ENCODE assay signal across 8 mouse cellular contexts in genomic region chr10:25268476-25269351, GRCm38 (mm10). TPM values are rescaled to one million over a fixed set of nuclear protein-coding genes. Genes with fewer than 3 reads are reported as not detected.
A peak's percentile ranks its signal among the peaks of the same experiment; 100 is the strongest.
DNase-seq lines count a peak whose midpoint lies in the region; ATAC-seq and TF ChIP-seq lines count a peak whose summit lies in the region.

No protein-coding gene starts in this region.

- H3K27me3 ChIP-seq in kidney, postnatal 0 days (ENCODE audit: insufficient read depth, low read length): no peaks in the 10 kb centered on the region
- H3K27me3 ChIP-seq in midbrain, embryonic 14.5 days (ENCODE audit: control insufficient read depth, insufficient read depth, low read length): no peaks in the 10 kb centered on the region

- no peak overlapping the region for H3K4me3 ChIP-seq in kidney, postnatal 0 days (replicated peaks; ENCODE audit: low read depth, low read length)
- no peak overlapping the region for H3K4me3 ChIP-seq in midbrain, embryonic 14.5 days (replicated peaks; ENCODE audit: low read depth, low read length)

- no peak overlapping the region for H3K4me2 ChIP-seq in kidney, postnatal 0 days (ENCODE audit: low read length)
- no peak overlapping the region for H3K4me2 ChIP-seq in midbrain, embryonic 14.5 days (ENCODE audit: low read length)

- no peak overlapping the region for H3K9ac ChIP-seq in kidney, postnatal 0 days (ENCODE audit: low read depth, low read length)
- no peak overlapping the region for H3K9ac ChIP-seq in midbrain, embryonic 14.5 days (replicated peaks; ENCODE audit: low read length)

- H3K36me3 ChIP-seq in kidney, postnatal 0 days (ENCODE audit: insufficient read depth, low read length): no peaks in the 10 kb centered on the region; the same call in 1 of the 2 replicates
- H3K36me3 ChIP-seq in midbrain, embryonic 14.5 days (ENCODE audit: control insufficient read depth, insufficient read depth, low read length): no peaks in the 10 kb centered on the region

- ATAC-seq in kidney, postnatal 0 days (replicated peaks; ENCODE audit: low FRiP score, low read depth): peak; percentile 76
- peak; percentile 76 for ATAC-seq in midbrain, embryonic 14.5 days (ENCODE audit: low FRiP score, low TSS enrichment)

- no peak overlapping the region for H3K27ac ChIP-seq in kidney, postnatal 0 days
- H3K27ac ChIP-seq in midbrain, embryonic 14.5 days (replicated peaks; ENCODE audit: low read depth, low read length): no peak overlapping the region

- 50% methylated on average over 18 of the region's 18 CpGs for WGBS in kidney, postnatal 0 days
- 56% methylated on average over 18 of the region's 18 CpGs for WGBS in midbrain, embryonic 14.5 days

- DNase-seq in adrenal gland, adult 2 months: peak; percentile 42
- no peak for DNase-seq in adrenal gland, postnatal 4 days (ENCODE audit: low spot score in 2 of 2)
- peak; percentile 43 to 69 for DNase-seq in spleen, postnatal 36 days (ENCODE audit: low spot score in 2 of 2)
- DNase-seq in spleen, adult 18-20 months: no peak
- peak; percentile 50 to 71 for DNase-seq in heart, adult 9 months (ENCODE audit: low spot score in 2 of 2)
- peak; percentile 94 for DNase-seq in kidney, postnatal 0 days (ENCODE audit: low spot score)
- DNase-seq in midbrain, embryonic 14.5 days: peak; percentile 89
- no peak for DNase-seq in right cerebral cortex, postnatal 4 days

- H3K4me1 ChIP-seq in kidney, postnatal 0 days (replicated peaks; ENCODE audit: insufficient read depth, low read length): no peaks in the 10 kb centered on the region
- H3K4me1 ChIP-seq in midbrain, embryonic 14.5 days (ENCODE audit: control insufficient read depth, insufficient read depth, low read length): no peaks in the 10 kb centered on the region

- TF ChIP-seq CTCF in kidney, postnatal 0 days (IDR thresholded peaks at IDR 0.05; ENCODE audit: low read depth): peak; percentile 75

- H3K9me3 ChIP-seq in kidney, postnatal 0 days (replicated peaks; ENCODE audit: low read length): no peaks in the 10 kb centered on the region
- H3K9me3 ChIP-seq in midbrain, embryonic 14.5 days (ENCODE audit: control insufficient read depth, low read length): no peaks in the 10 kb centered on the region

RNA-seq across cellular contexts. Expression of gene Akap7, which starts 39.0 kb away (rescaled TPM):
- total RNA-seq in adrenal gland, adult 2 months (2021): 10 to 100 TPM; 70.3 to 73.3 TPM
- 1.7 and 1.9 TPM in 2 replicates for polyA plus RNA-seq in adrenal gland, adult 2 months (2012; rRNA removed)
- 100 to 1,000 TPM in 1 of 2 experiments, 10 to 100 TPM in 1; 87.9 to 104 TPM for total RNA-seq in adrenal gland, postnatal 4 days (2021)
- 33.2 and 40.3 TPM in 2 replicates for polyA plus RNA-seq in kidney, postnatal 0 days (2015; fragmentation: Nextera tagmentation; extraction: Ambion mirVana)
- 35.1 and 46.1 TPM in 2 replicates for polyA plus RNA-seq in midbrain, embryonic 14.5 days (2014; fragmentation: Nextera tagmentation; extraction: Ambion mirVana)

Comparison
In these comparisons a context has a peak if more than half of its experiments do, and no peak if none do; other contexts are left out.
1. DNase-seq: peak in adrenal gland, adult 2 months (single experiment), spleen, postnatal 36 days (2 of 2), heart, adult 9 months (2 of 2), kidney, postnatal 0 days (single experiment) and midbrain, embryonic 14.5 days (single experiment); none in adrenal gland, postnatal 4 days (0 of 2), spleen, adult 18-20 months (0 of 2) and right cerebral cortex, postnatal 4 days (single experiment).
2. RNA of gene Akap7, which starts 39.0 kb away (polyA plus RNA-seq): 33.2 to 40.3 TPM in kidney, postnatal 0 days and 35.1 to 46.1 TPM in midbrain, embryonic 14.5 days; 1.7 to 1.9 TPM in adrenal gland, adult 2 months; every median in the first group is over 10 times any median in the second.